8 mouse cellular contexts compared by ENCODE assay signal in the genomic region with DNA sequence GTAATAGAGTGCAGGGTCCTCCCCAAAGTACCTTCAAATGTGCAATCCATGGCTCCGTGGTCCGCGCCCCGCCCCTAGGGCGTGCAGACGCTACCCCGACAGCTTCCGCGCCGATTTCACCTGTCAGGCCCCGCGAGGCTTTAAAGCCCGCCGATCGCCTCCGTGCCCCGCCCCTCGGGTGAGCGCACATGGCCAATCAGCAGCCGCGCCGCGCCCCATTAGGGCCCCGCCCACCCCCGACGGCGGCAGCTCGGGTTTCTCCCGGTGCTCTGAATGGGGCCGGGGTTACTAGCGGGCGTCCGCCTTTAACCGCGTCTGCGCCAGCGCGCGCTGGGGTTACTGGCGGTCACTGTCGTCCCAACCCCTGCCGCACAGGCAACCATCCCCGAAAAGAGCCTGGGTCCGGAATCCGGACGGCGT. TPM values are rescaled to one million over a fixed set of nuclear protein-coding genes. Genes with fewer than 3 reads are reported as not detected.
DNase-seq lines count a peak whose midpoint lies in the region; ATAC-seq lines count a peak whose summit lies in the region.

No protein-coding gene starts in this region.

- DNase-seq in adrenal gland, adult 2 months = peak; percentile 98
- DNase-seq in embryo, embryonic 11.5 days (ENCODE audit: low read depth, low spot score) = peak; percentile 90
- peak; percentile 88 to 92 for DNase-seq in gastrocnemius, postnatal 36 days
- DNase-seq in left cerebral cortex, postnatal 25 days (ENCODE audit: low spot score in 2 of 2) = peak; percentile 83
- peak; percentile 95 for DNase-seq in mesoderm, embryonic 11.5 days (ENCODE audit: low read depth, low spot score)
- peak; percentile 84 for DNase-seq in right cerebral cortex, postnatal 25 days
- peak; percentile 94 to 96 for DNase-seq in urinary bladder, postnatal 4 days (ENCODE audit: low spot score in 2 of 2)

- peaks cover 56% of the 10 kb centered on the region for H3K4me1 ChIP-seq in intestine, embryonic 15.5 days (replicated peaks)

- no peaks in the 10 kb centered on the region for H3K27me3 ChIP-seq in intestine, embryonic 15.5 days (replicated peaks)

- peak; percentile 93 for ATAC-seq in intestine, embryonic 15.5 days

- H3K4me3 ChIP-seq in intestine, embryonic 15.5 days (replicated peaks) = peak overlapping the region; percentile 36

- H3K36me3 ChIP-seq in intestine, embryonic 15.5 days = peaks cover 15% of the 10 kb centered on the region

- H3K9ac ChIP-seq in intestine, embryonic 15.5 days = peak overlapping the region; percentile 50

- H3K27ac ChIP-seq in intestine, embryonic 15.5 days = peak overlapping the region; percentile 77

- under 1% methylated on average over 47 of the region's 47 CpGs for WGBS in intestine, embryonic 15.5 days

- intact Hi-C loops in gastrocnemius, postnatal 36 days (cut with DNase I) = no loop called here
- intact Hi-C loops in left cerebral cortex, postnatal 25 days (cut with DNase I) = no loop called here

- H3K9me3 ChIP-seq in intestine, embryonic 15.5 days = no peaks in the 10 kb centered on the region

- H3K4me2 ChIP-seq in intestine, embryonic 15.5 days (replicated peaks) = peak overlapping the region; percentile 68

RNA-seq across cellular contexts. Expression of gene Srebf1, which starts 12.1 kb away (rescaled TPM):
- total RNA-seq in adrenal gland, adult 2 months (2021) = 100 to 1,000 TPM; 201 to 250 TPM
- polyA plus RNA-seq in adrenal gland, adult 2 months (2012; rRNA removed) = 661 and 745 TPM in 2 replicates
- 10 to 100 TPM; 18.4 to 21.0 TPM for total RNA-seq in gastrocnemius, postnatal 36 days (2021)
- 89.5 and 108 TPM in 2 replicates for polyA plus RNA-seq in intestine, embryonic 15.5 days (2015; fragmentation: Nextera tagmentation; extraction: Ambion mirVana)
- 10 to 100 TPM; 42.3 to 50.7 TPM for total RNA-seq in left cerebral cortex, postnatal 25 days (2021)

Comparison
In these comparisons a context has a peak if more than half of its experiments do, and no peak if none do; other contexts are left out.
1. Peak in every context shown above with its lines: DNase-seq, ATAC-seq, H3K4me3 ChIP-seq and H3K27ac ChIP-seq.